Mouse (Mus musculus) adrenal gland, adult 8-10 months (tissue): ENCODE results near the gene Jmjd7. TPM values are rescaled to one million over a fixed set of nuclear protein-coding genes. Genes with fewer than 3 reads are reported as not detected.

Source experiments
- DNase-seq: peaks from one replicate; pipeline ENCODE4 v3.0.0; 2022
- total RNA-seq, 4 experiments: library from RNA; stranded (reverse); gene quantifications; 2 replicates each; pipeline ENCODE4 v1.2.4; 2022

The Jmjd7 gene
- total RNA-seq, 4 experiments from 2014 or later = 7.3 to 16.7 (median 10.8) TPM

GRCm38 (mm10) chr2:120012924-120013323 lies 14.4 kb upstream of the Jmjd7 start:
- DNase-seq = no peak

- no peak for DNase-seq
Observed at GRCm38 (mm10) chr2:120013831-120014486, 13.3 kb upstream of the Jmjd7 start.

GRCm38 (mm10) chr2:120015882-120016281 lies 11.4 kb upstream of the Jmjd7 start:
- no peak for DNase-seq

GRCm38 (mm10) chr2:120017599-120017998 lies 9.7 kb upstream of the Jmjd7 start:
- no peak for DNase-seq

GRCm38 (mm10) chr2:120024337-120024736 lies 2.9 kb upstream of the Jmjd7 start:
- DNase-seq = peak; percentile 84

- no peak for DNase-seq
Observed at GRCm38 (mm10) chr2:120027950-120028331, 658 bp downstream of the Jmjd7 start.

- DNase-seq = no peak
Observed at GRCm38 (mm10) chr2:120030380-120030779, 3.1 kb downstream of the Jmjd7 start.

- no peak for DNase-seq
Observed at GRCm38 (mm10) chr2:120032726-120033467, 5.6 kb downstream of the Jmjd7 start, which contains the start of gene Pla2g4b. Gene Pla2g4b, plus strand, starts transcription at chr2:120033417.

- DNase-seq = no peak
Observed at GRCm38 (mm10) chr2:120033726-120034125, 6.4 kb downstream of the Jmjd7 start.

- DNase-seq = no peak
Observed at GRCm38 (mm10) chr2:120037744-120038143, 10.5 kb downstream of the Jmjd7 start.

- no peak for DNase-seq
Observed at GRCm38 (mm10) chr2:120040991-120041390, 13.7 kb downstream of the Jmjd7 start.

GRCm38 (mm10) chr2:120044101-120044603 lies 16.9 kb downstream of the Jmjd7 start:
- DNase-seq = no peak

GRCm38 (mm10) chr2:120044676-120045075 lies 17.4 kb downstream of the Jmjd7 start:
- DNase-seq = no peak

GRCm38 (mm10) chr2:120046486-120047310 lies 19.4 kb downstream of the Jmjd7 start:
- no peak for DNase-seq

- DNase-seq = no peak
Observed at GRCm38 (mm10) chr2:120048173-120048572, 20.9 kb downstream of the Jmjd7 start.

GRCm38 (mm10) chr2:120049632-120050274 lies 22.5 kb downstream of the Jmjd7 start:
- DNase-seq = no peak

- DNase-seq = no peak
Observed at GRCm38 (mm10) chr2:120051405-120051804, 24.1 kb downstream of the Jmjd7 start.

GRCm38 (mm10) chr2:120054771-120055552 lies 27.7 kb downstream of the Jmjd7 start:
- DNase-seq = peak; percentile 60

- DNase-seq = no peak
Observed at GRCm38 (mm10) chr2:120055923-120056322, 28.6 kb downstream of the Jmjd7 start.

GRCm38 (mm10) chr2:120058818-120059217 lies 31.5 kb downstream of the Jmjd7 start:
- DNase-seq = no peak

GRCm38 (mm10) chr2:120059466-120059865 lies 32.2 kb downstream of the Jmjd7 start:
- no peak for DNase-seq

GRCm38 (mm10) chr2:120060190-120060589 lies 32.9 kb downstream of the Jmjd7 start:
- no peak for DNase-seq
